Mouse (Mus musculus): ENCODE measurements around the gene Gdpd4. TPM values are rescaled to one million over a fixed set of nuclear protein-coding genes. Genes with fewer than 3 reads are reported as not detected.

Gdpd4 gene
- polyA plus RNA-seq, 1 experiment from 2014 or later, result 0.09 TPM

DNA sequence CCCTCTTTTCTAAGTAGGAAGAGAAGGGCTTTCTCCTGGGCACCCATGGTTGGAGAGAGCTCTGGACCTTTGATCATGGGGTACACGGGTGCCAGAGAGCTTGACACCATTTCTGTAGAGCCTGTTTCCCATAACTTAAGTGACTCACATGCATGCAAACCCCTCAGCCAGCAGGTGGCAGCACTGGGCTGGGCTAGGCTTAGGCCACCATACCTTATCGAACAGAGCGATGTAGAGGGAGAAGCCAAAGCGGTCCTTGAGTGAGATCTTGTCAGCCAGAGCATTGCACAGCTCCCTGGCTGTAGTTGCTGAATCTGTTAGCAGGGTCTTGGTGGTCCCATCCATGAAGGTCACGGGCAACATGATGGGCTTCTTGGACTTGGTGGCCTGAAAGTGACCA, 151.9 kb downstream of the Gdpd4 start:
- 31% methylated on average over 5 of the region's 5 CpGs for WGBS
- no peak overlapping the region for H3K27ac ChIP-seq (ENCODE audit: low read length)
- H3K4me1 ChIP-seq (ENCODE audit: control insufficient read depth, insufficient read depth, low read length), result no peaks in the 10 kb centered on the region
- no peaks in the 10 kb centered on the region for H3K27me3 ChIP-seq (ENCODE audit: control insufficient read depth, insufficient read depth, low read depth, low read length)
- H3K9me3 ChIP-seq (replicated peaks; ENCODE audit: control insufficient read depth, low read length, poor library complexity, severe bottlenecking), result no peaks in the 10 kb centered on the region
- peaks cover 4% of the 10 kb centered on the region; the same call in 1 of the 2 replicates for H3K36me3 ChIP-seq (ENCODE audit: control insufficient read depth, insufficient read depth, low read length)
- H3K9ac ChIP-seq (ENCODE audit: low read depth, low read length), result no peak overlapping the region
- H3K4me2 ChIP-seq (ENCODE audit: low read length), result no peak overlapping the region
- ATAC-seq, result peak; percentile 80
- no peak overlapping the region for H3K4me3 ChIP-seq (ENCODE audit: low read depth, low read length)

DNA sequence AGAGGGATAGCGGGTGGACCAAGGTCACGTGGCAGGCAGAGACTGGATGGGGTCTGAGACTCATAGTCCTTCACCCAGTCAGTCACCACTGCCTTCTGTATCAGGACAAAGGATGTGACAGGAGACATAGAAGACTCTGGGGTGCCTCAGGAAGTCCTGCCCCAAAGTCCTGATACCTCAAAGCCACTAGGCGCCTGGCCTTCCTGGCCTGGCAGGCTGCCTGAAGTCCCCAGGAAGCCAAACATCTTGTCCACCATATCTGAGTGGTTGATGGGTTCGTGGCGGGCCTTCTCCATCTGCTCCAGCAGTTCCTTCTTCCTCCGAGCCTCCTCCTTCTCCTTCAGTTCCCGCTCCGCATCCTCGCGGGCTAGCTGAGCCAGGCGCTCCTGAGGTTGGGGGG, 157.7 kb downstream of the Gdpd4 start:
- H3K4me2 ChIP-seq (ENCODE audit: low read length), result no peak overlapping the region
- peaks cover 13% of the 10 kb centered on the region for H3K36me3 ChIP-seq (ENCODE audit: control insufficient read depth, insufficient read depth, low read length)
- no peaks in the 10 kb centered on the region for H3K9me3 ChIP-seq (replicated peaks; ENCODE audit: control insufficient read depth, low read length, poor library complexity, severe bottlenecking)
- H3K27me3 ChIP-seq (ENCODE audit: control insufficient read depth, insufficient read depth, low read depth, low read length), result no peaks in the 10 kb centered on the region
- H3K27ac ChIP-seq (ENCODE audit: low read length), result no peak overlapping the region
- no peak for ATAC-seq
- WGBS, result 85% methylated on average over 11 of the region's 11 CpGs
- no peak overlapping the region for H3K9ac ChIP-seq (ENCODE audit: low read depth, low read length)
- no peaks in the 10 kb centered on the region for H3K4me1 ChIP-seq (ENCODE audit: control insufficient read depth, insufficient read depth, low read length)
- H3K4me3 ChIP-seq (ENCODE audit: low read depth, low read length), result no peak overlapping the region

DNA sequence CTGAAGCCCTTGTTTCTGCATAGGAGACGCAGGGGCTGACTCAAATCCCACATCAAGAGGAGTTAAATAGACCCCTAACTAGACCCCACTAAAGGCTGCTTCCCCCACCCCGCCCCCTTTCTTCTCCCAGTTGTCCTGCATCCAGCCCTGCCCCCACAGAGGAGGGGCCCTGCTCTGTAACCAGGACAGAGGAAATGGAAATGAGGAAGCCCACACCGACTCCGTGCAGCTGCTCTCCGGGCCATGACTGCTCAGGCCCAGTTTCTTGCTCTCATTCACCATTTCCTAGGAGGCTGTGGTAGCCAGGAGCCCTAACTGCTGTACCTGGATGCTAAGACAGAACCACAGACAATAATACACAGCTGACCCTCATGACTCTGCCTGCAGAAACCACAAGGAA, 162.6 kb downstream of the Gdpd4 start:
- peaks cover 3% of the 10 kb centered on the region; the same call in 1 of the 2 replicates for H3K36me3 ChIP-seq (ENCODE audit: control insufficient read depth, insufficient read depth, low read length)
- H3K4me3 ChIP-seq (ENCODE audit: low read depth, low read length), result no peak overlapping the region
- H3K4me2 ChIP-seq (ENCODE audit: low read length), result no peak overlapping the region
- H3K4me1 ChIP-seq (ENCODE audit: control insufficient read depth, insufficient read depth, low read length), result no peaks in the 10 kb centered on the region
- H3K27ac ChIP-seq (ENCODE audit: low read length), result no peak overlapping the region
- no peak for ATAC-seq
- H3K9ac ChIP-seq (ENCODE audit: low read depth, low read length), result no peak overlapping the region
- WGBS, result 7% methylated on average over 5 of the region's 5 CpGs
- no peaks in the 10 kb centered on the region for H3K27me3 ChIP-seq (ENCODE audit: control insufficient read depth, insufficient read depth, low read depth, low read length)
- no peaks in the 10 kb centered on the region for H3K9me3 ChIP-seq (replicated peaks; ENCODE audit: control insufficient read depth, low read length, poor library complexity, severe bottlenecking)

GRCm38 (mm10) chr7:98084541-98085293, 165.0 kb downstream of the Gdpd4 start:
- H3K27ac ChIP-seq (ENCODE audit: low read length), result no peak overlapping the region
- WGBS, result 61% methylated on average over 12 of the region's 12 CpGs

GRCm38 (mm10) chr7:98085314-98085713, 165.6 kb downstream of the Gdpd4 start:
- 75% methylated on average over 7 of the region's 7 CpGs for WGBS
- no peaks in the 10 kb centered on the region for H3K4me1 ChIP-seq (ENCODE audit: control insufficient read depth, insufficient read depth, low read length)
- no peak overlapping the region for H3K9ac ChIP-seq (ENCODE audit: low read depth, low read length)
- H3K4me3 ChIP-seq (ENCODE audit: low read depth, low read length), result no peak overlapping the region
- no peaks in the 10 kb centered on the region for H3K36me3 ChIP-seq (ENCODE audit: control insufficient read depth, insufficient read depth, low read length)
- no peak overlapping the region for H3K27ac ChIP-seq (ENCODE audit: low read length)
- H3K9me3 ChIP-seq (replicated peaks; ENCODE audit: control insufficient read depth, low read length, poor library complexity, severe bottlenecking), result no peaks in the 10 kb centered on the region
- H3K4me2 ChIP-seq (ENCODE audit: low read length), result no peak overlapping the region
- no peak for ATAC-seq
- no peaks in the 10 kb centered on the region for H3K27me3 ChIP-seq (ENCODE audit: control insufficient read depth, insufficient read depth, low read depth, low read length)

More at GRCm38 (mm10) chr7:98084541-98085293, 165.0 kb downstream of the Gdpd4 start:
- Histone ChIP-seq H3K4me1 (ENCODE audit: control insufficient read depth, insufficient read depth, low read length) (no peaks in the 10 kb centered on the region), H3K9me3 (replicated peaks; ENCODE audit: control insufficient read depth, low read length, poor library complexity, severe bottlenecking) (no peaks in the 10 kb centered on the region), H3K36me3 (ENCODE audit: control insufficient read depth, insufficient read depth, low read length) (no peaks in the 10 kb centered on the region), H3K9ac (ENCODE audit: low read depth, low read length) (no peak overlapping the region), H3K4me3 (ENCODE audit: low read depth, low read length) (no peak overlapping the region), H3K4me2 (ENCODE audit: low read length) (no peak overlapping the region), H3K27me3 (ENCODE audit: control insufficient read depth, insufficient read depth, low read depth, low read length) (no peaks in the 10 kb centered on the region)
- ATAC-seq, result no peak

- Histone ChIP-seq H3K36me3 (ENCODE audit: control insufficient read depth, insufficient read depth, low read length) (no peaks in the 10 kb centered on the region), H3K27me3 (ENCODE audit: control insufficient read depth, insufficient read depth, low read depth, low read length) (no peaks in the 10 kb centered on the region), H3K9me3 (replicated peaks; ENCODE audit: control insufficient read depth, low read length, poor library complexity, severe bottlenecking) (no peaks in the 10 kb centered on the region), H3K9ac (ENCODE audit: low read depth, low read length) (no peak overlapping the region), H3K27ac (ENCODE audit: low read length) (no peak overlapping the region), H3K4me2 (ENCODE audit: low read length) (no peak overlapping the region), H3K4me3 (ENCODE audit: low read depth, low read length) (no peak overlapping the region), H3K4me1 (ENCODE audit: control insufficient read depth, insufficient read depth, low read length) (no peaks in the 10 kb centered on the region)
- ATAC-seq, result no peak
- WGBS, result 40% methylated on average over 2 of the region's 2 CpGs
These were observed 166.6 kb downstream of the Gdpd4 start for GRCm38 (mm10) chr7:98086346-98086745.

- Histone ChIP-seq H3K27me3 (ENCODE audit: control insufficient read depth, insufficient read depth, low read depth, low read length) (no peaks in the 10 kb centered on the region), H3K4me3 (ENCODE audit: low read depth, low read length) (no peak overlapping the region), H3K4me1 (ENCODE audit: control insufficient read depth, insufficient read depth, low read length) (no peaks in the 10 kb centered on the region), H3K27ac (ENCODE audit: low read length) (no peak overlapping the region), H3K9ac (ENCODE audit: low read depth, low read length) (no peak overlapping the region), H3K9me3 (replicated peaks; ENCODE audit: control insufficient read depth, low read length, poor library complexity, severe bottlenecking) (no peaks in the 10 kb centered on the region), H3K4me2 (ENCODE audit: low read length) (no peak overlapping the region), H3K36me3 (ENCODE audit: control insufficient read depth, insufficient read depth, low read length) (peaks cover 11% of the 10 kb centered on the region)
- 96% methylated on average over 4 of the region's 4 CpGs for WGBS
- ATAC-seq, result no peak
These were observed 176.1 kb downstream of the Gdpd4 start for GRCm38 (mm10) chr7:98095852-98096251.

DNA sequence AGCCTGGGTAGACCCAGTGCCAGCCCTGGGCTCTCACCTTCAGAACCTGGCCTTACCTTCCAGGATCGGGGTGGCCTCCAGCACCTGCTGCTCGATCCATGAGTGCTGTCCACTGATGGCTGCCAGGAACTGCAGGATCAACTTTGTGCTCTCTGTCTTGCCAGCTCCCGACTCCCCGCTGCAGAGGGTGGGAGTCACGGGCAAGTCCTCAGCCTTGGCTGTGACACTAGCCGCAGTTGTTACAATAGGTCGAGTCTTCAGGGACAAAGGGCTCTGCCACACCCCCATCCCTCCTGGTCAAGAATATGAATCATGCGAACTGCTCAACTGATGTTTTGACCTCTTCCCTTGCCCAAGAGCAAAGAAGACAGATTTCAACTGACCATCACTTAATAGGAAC, 177.8 kb downstream of the Gdpd4 start:
- Histone ChIP-seq H3K4me1 (ENCODE audit: control insufficient read depth, insufficient read depth, low read length) (peaks cover 2% of the 10 kb centered on the region; the same call in 1 of the 2 replicates), H3K4me3 (ENCODE audit: low read depth, low read length) (no peak overlapping the region), H3K4me2 (ENCODE audit: low read length) (no peak overlapping the region), H3K9me3 (replicated peaks; ENCODE audit: control insufficient read depth, low read length, poor library complexity, severe bottlenecking) (no peaks in the 10 kb centered on the region), H3K9ac (ENCODE audit: low read depth, low read length) (no peak overlapping the region), H3K36me3 (ENCODE audit: control insufficient read depth, insufficient read depth, low read length) (peaks cover 11% of the 10 kb centered on the region), H3K27me3 (ENCODE audit: control insufficient read depth, insufficient read depth, low read depth, low read length) (no peaks in the 10 kb centered on the region), H3K27ac (ENCODE audit: low read length) (no peak overlapping the region)
- WGBS, result 90% methylated on average over 8 of the region's 8 CpGs
- ATAC-seq, result no peak
